In genomic region chr19:57453218-57453600, GRCm38 (mm10) we compare ENCODE assay signal across 8 mouse cellular contexts. TPM values are rescaled to one million over a fixed set of nuclear protein-coding genes. Genes with fewer than 3 reads are reported as not detected.
A peak's percentile ranks its signal among the peaks of the same experiment; 100 is the strongest.
DNase-seq lines count a peak whose midpoint lies in the region; ATAC-seq lines count a peak whose summit lies in the region.

No protein-coding gene starts in this region.

- H3K27ac ChIP-seq in heart, embryonic 11.5 days (ENCODE audit: low read depth, low read length): no peak overlapping the region
- no peak overlapping the region for H3K27ac ChIP-seq in forebrain, embryonic 12.5 days
- 0 out of 2 replicates have a peak overlapping the region, but pooled peaks have one; percentile 45 for H3K27ac ChIP-seq in liver, embryonic 15.5 days (replicated peaks)

- peak overlapping the region; percentile 76 for H3K4me3 ChIP-seq in heart, embryonic 11.5 days (ENCODE audit: low read depth, low read length)
- H3K4me3 ChIP-seq in forebrain, embryonic 12.5 days (replicated peaks): peak overlapping the region; percentile 70
- peak overlapping the region; percentile 79 for H3K4me3 ChIP-seq in liver, embryonic 15.5 days (replicated peaks)

- H3K4me2 ChIP-seq in heart, embryonic 11.5 days: peak overlapping the region; percentile 61
- peak overlapping the region; percentile 66 for H3K4me2 ChIP-seq in forebrain, embryonic 12.5 days
- H3K4me2 ChIP-seq in liver, embryonic 15.5 days: peak overlapping the region; percentile 75

- no peaks in the 10 kb centered on the region for H3K36me3 ChIP-seq in heart, embryonic 11.5 days (ENCODE audit: control insufficient read depth, insufficient read depth, low read length)
- H3K36me3 ChIP-seq in forebrain, embryonic 12.5 days (replicated peaks): 0 out of 2 replicates have a peak, but pooled peaks cover 2% of the 10 kb centered on the region
- H3K36me3 ChIP-seq in liver, embryonic 15.5 days (replicated peaks): no peaks in the 10 kb centered on the region

- H3K27me3 ChIP-seq in heart, embryonic 11.5 days (ENCODE audit: control insufficient read depth, insufficient read depth, low read length): no peaks in the 10 kb centered on the region
- H3K27me3 ChIP-seq in forebrain, embryonic 12.5 days: no peaks in the 10 kb centered on the region
- H3K27me3 ChIP-seq in liver, embryonic 15.5 days: no peaks in the 10 kb centered on the region

- intact Hi-C loops in heart, postnatal 10 days (cut with DNase I): loop anchor here (10.0 kb wide), 1 partner anchor 298 kb away; no protein-coding TSS in a partner anchor
- intact Hi-C loops in gastrocnemius, postnatal 36 days (cut with DNase I): no loop called here

- H3K9ac ChIP-seq in heart, embryonic 11.5 days (ENCODE audit: low read depth, low read length): peak overlapping the region; percentile 83
- peak overlapping the region; percentile 67 for H3K9ac ChIP-seq in forebrain, embryonic 12.5 days
- peak overlapping the region; percentile 65 for H3K9ac ChIP-seq in liver, embryonic 15.5 days

- 0 out of 2 replicates have a peak, but pooled peaks have one; percentile 22 for ATAC-seq in heart, embryonic 11.5 days (replicated peaks; ENCODE audit: insufficient number of reproducible peaks, low FRiP score, low TSS enrichment)
- peak; percentile 10 for ATAC-seq in CD4-positive, CD25-positive, alpha-beta regulatory T cell, adult 4 months
- ATAC-seq in forebrain, embryonic 12.5 days (ENCODE audit: low FRiP score): no peak
- ATAC-seq in liver, embryonic 15.5 days (ENCODE audit: insufficient read depth): peak; percentile 37; the same call in 1 of the 2 replicates

- H3K4me1 ChIP-seq in heart, embryonic 11.5 days (ENCODE audit: control insufficient read depth, insufficient read depth, low read length): 0 out of 2 replicates have a peak, but pooled peaks cover 3% of the 10 kb centered on the region
- H3K4me1 ChIP-seq in forebrain, embryonic 12.5 days: peaks cover 13% of the 10 kb centered on the region
- peaks cover 11% of the 10 kb centered on the region for H3K4me1 ChIP-seq in liver, embryonic 15.5 days (replicated peaks)

- WGBS in heart, embryonic 11.5 days (ENCODE audit: insufficient replicate concordance): 12% methylated on average over 6 of the region's 6 CpGs
- WGBS in forebrain, embryonic 12.5 days: 9% methylated on average over 6 of the region's 6 CpGs
- 5% methylated on average over 6 of the region's 6 CpGs for WGBS in liver, embryonic 15.5 days (ENCODE audit: insufficient replicate concordance)

- H3K9me3 ChIP-seq in heart, embryonic 11.5 days (replicated peaks; ENCODE audit: control insufficient read depth, low read length): no peaks in the 10 kb centered on the region
- H3K9me3 ChIP-seq in forebrain, embryonic 12.5 days: 0 out of 2 replicates have a peak, but pooled peaks cover 4% of the 10 kb centered on the region
- no peaks in the 10 kb centered on the region for H3K9me3 ChIP-seq in liver, embryonic 15.5 days (replicated peaks)

- DNase-seq in heart, postnatal 10 days: no peak
- no peak for DNase-seq in layer of hippocampus, adult 18-20 months (ENCODE audit: low spot score in 2 of 2)
- no peak for DNase-seq in gastrocnemius, postnatal 36 days
- DNase-seq in spleen, postnatal 36 days (ENCODE audit: low spot score in 2 of 2): no peak

RNA-seq across cellular contexts. Expression of gene Trub1, which starts 0.5 kb away (rescaled TPM):
- 12.4 and 15.2 TPM in 2 replicates for polyA plus RNA-seq in heart, embryonic 11.5 days (2014; fragmentation: Nextera tagmentation; extraction: Ambion mirVana)
- total RNA-seq in heart, postnatal 10 days (2021): 1 to 10 TPM; 7.7 to 8.8 TPM
- polyA plus RNA-seq in CD4-positive, CD25-positive, alpha-beta regulatory T cell, adult 4 months (2017; shearing (Covaris generic)): 10 to 100 TPM; 12.6 to 12.9 TPM
- polyA plus RNA-seq in forebrain, embryonic 12.5 days (2016; fragmentation: Nextera tagmentation; extraction: Ambion mirVana): 18.4 and 20.1 TPM in 2 replicates
- 7.4 and 8.0 TPM in 2 replicates for polyA plus RNA-seq in liver, embryonic 15.5 days (2015; fragmentation: Nextera tagmentation; extraction: Ambion mirVana)
- total RNA-seq in layer of hippocampus, adult 18-20 months (2021): 10 to 100 TPM; 21.3 to 22.0 TPM
- total RNA-seq in gastrocnemius, postnatal 36 days (2021): 1 to 10 TPM; 4.4 to 4.7 TPM
